Mouse (Mus musculus) gastrocnemius, adult 18-20 months (tissue): ENCODE results near the gene Numbl. TPM values are rescaled to one million over a fixed set of nuclear protein-coding genes. Genes with fewer than 3 reads are reported as not detected.
"Not testable (repeated sequence)": the region's sequence is repeated elsewhere in the genome, so short reads cannot be mapped to it uniquely, and the experiment has no call there.

Source experiments
- DNase-seq: peaks from one replicate; pipeline ENCODE4 v3.0.0; 2021; ENCODE audit warnings: low spot score
- long read RNA-seq, 2 experiments: library from polyadenylated mRNA; stranded (forward); transcript quantifications; one replicate each; pipeline ENCODE4 v2.0.0; 2021
- total RNA-seq, 2 experiments: library from RNA; stranded (reverse); gene quantifications; 2 replicates each; pipeline ENCODE4 v1.2.3; 2021

Gene Numbl
- 1 to 10 TPM; 2.2 to 2.8 TPM for total RNA-seq
- long read RNA-seq, experiment 1, partial matches to known transcripts, result 0 of 1 reads
- long read RNA-seq, experiment 1, other reads (novel, unspliced or antisense), result 0 of 1 reads
- long read RNA-seq, experiment 2, partial matches to known transcripts, result 1 of 2 reads
- long read RNA-seq, experiment 2, other reads (novel, unspliced or antisense), result 0 of 2 reads

GRCm38 (mm10) chr7:27258205-27258899 lies at the start of gene Numbl:
Gene Numbl (plus strand): TSS chr7:27258433.
- peak; percentile 92 for DNase-seq

GRCm38 (mm10) chr7:27212626-27213025 lies 45.6 kb upstream of the Numbl start:
- DNase-seq, result no peak

GRCm38 (mm10) chr7:27218586-27218985 lies 39.6 kb upstream of the Numbl start:
- DNase-seq, result no peak

GRCm38 (mm10) chr7:27219937-27220336 lies 38.3 kb upstream of the Numbl start:
- DNase-seq, result no peak

- no peak for DNase-seq
These were observed 36.3 kb upstream of the Numbl start for GRCm38 (mm10) chr7:27221939-27222338.

GRCm38 (mm10) chr7:27222538-27222937 lies 35.7 kb upstream of the Numbl start:
- no peak for DNase-seq

- DNase-seq, result peak; percentile 31
These were observed 33.2 kb upstream of the Numbl start for GRCm38 (mm10) chr7:27224877-27225575.

- no peak for DNase-seq
These were observed 31.0 kb upstream of the Numbl start for GRCm38 (mm10) chr7:27227276-27227675.

- peak; percentile 14 for DNase-seq
These were observed 30.6 kb upstream of the Numbl start for GRCm38 (mm10) chr7:27227676-27228075.

GRCm38 (mm10) chr7:27228281-27228821 lies 29.9 kb upstream of the Numbl start, which contains the start of gene Itpkc:
Gene Itpkc (minus strand): TSS chr7:27228661.
- DNase-seq, result peak; percentile 90

GRCm38 (mm10) chr7:27228865-27229264 lies 29.4 kb upstream of the Numbl start:
- DNase-seq, result no peak

- no peak for DNase-seq
These were observed 27.5 kb upstream of the Numbl start for GRCm38 (mm10) chr7:27230781-27231180.

GRCm38 (mm10) chr7:27231693-27232331 lies 26.4 kb upstream of the Numbl start:
- peak; percentile 47 for DNase-seq

- peak; percentile 95 for DNase-seq
These were observed 25.4 kb upstream of the Numbl start, which contains the start of gene Coq8b for GRCm38 (mm10) chr7:27232781-27233281. Gene Coq8b (plus strand): TSS chr7:27233023.

- DNase-seq, result no peak
These were observed 24.9 kb upstream of the Numbl start for GRCm38 (mm10) chr7:27233300-27233699.

GRCm38 (mm10) chr7:27235726-27236125 lies 22.5 kb upstream of the Numbl start:
- no peak for DNase-seq

- no peak for DNase-seq
These were observed 20.7 kb upstream of the Numbl start for GRCm38 (mm10) chr7:27237527-27237926.

- DNase-seq, result no peak
These were observed 19.7 kb upstream of the Numbl start for GRCm38 (mm10) chr7:27238568-27238967.

- peak; percentile 65 for DNase-seq
These were observed 15.0 kb upstream of the Numbl start for GRCm38 (mm10) chr7:27243211-27243610.

- not testable (repeated sequence) for DNase-seq
These were observed 14.1 kb upstream of the Numbl start for GRCm38 (mm10) chr7:27244088-27244487.

- no peak for DNase-seq
These were observed 9.1 kb upstream of the Numbl start for GRCm38 (mm10) chr7:27249146-27249545.
